Mouse (Mus musculus) kidney, adult 8-10 months (tissue): Measurements from ENCODE around the gene Cd37.
"Not testable (repeated sequence)": the region's sequence is repeated elsewhere in the genome, so short reads cannot be mapped to it uniquely, and the experiment has no call there.

Experiments used
- DNase-seq, 2 experiments: peaks; one replicate each; pipeline ENCODE4 v3.0.0; 2022

Cd37 gene

GRCm38 (mm10) chr7:45238723-45239496, at the start of gene Cd37:
Cd37 (minus strand) TSS chr7:45239115.
- DNase-seq: no peak

- DNase-seq: no peak
These were observed 47.6 kb upstream of the Cd37 start for GRCm38 (mm10) chr7:45286486-45286885.

- peak; percentile 63 to 83 for DNase-seq
These were observed 38.3 kb upstream of the Cd37 start, which contains the start of gene Slc6a21 for GRCm38 (mm10) chr7:45277136-45277760. Slc6a21 (plus strand) TSS chr7:45277513.

GRCm38 (mm10) chr7:45273672-45274071, 34.8 kb upstream of the Cd37 start:
- no peak for DNase-seq

- no peak for DNase-seq
These were observed 34.0 kb upstream of the Cd37 start for GRCm38 (mm10) chr7:45272786-45273412.

- no peak for DNase-seq
These were observed 26.6 kb upstream of the Cd37 start for GRCm38 (mm10) chr7:45265518-45265917.

GRCm38 (mm10) chr7:45264348-45264747, 25.4 kb upstream of the Cd37 start:
- peak; percentile 12 to 25 for DNase-seq

GRCm38 (mm10) chr7:45263006-45263607, 24.2 kb upstream of the Cd37 start:
- no peak for DNase-seq

- DNase-seq: no peak
These were observed 23.4 kb upstream of the Cd37 start for GRCm38 (mm10) chr7:45262266-45262665.

GRCm38 (mm10) chr7:45259281-45259680, 20.4 kb upstream of the Cd37 start:
- DNase-seq: no peak

- DNase-seq: no peak
These were observed 18.3 kb upstream of the Cd37 start for GRCm38 (mm10) chr7:45257063-45257840.

- DNase-seq: not testable (repeated sequence)
These were observed 16.9 kb upstream of the Cd37 start for GRCm38 (mm10) chr7:45255822-45256221.

- no peak for DNase-seq
These were observed 14.9 kb upstream of the Cd37 start for GRCm38 (mm10) chr7:45253806-45254205.

GRCm38 (mm10) chr7:45247666-45248065, 8.8 kb upstream of the Cd37 start:
- no peak for DNase-seq

GRCm38 (mm10) chr7:45241389-45241749, 2.5 kb upstream of the Cd37 start:
- DNase-seq: no peak

GRCm38 (mm10) chr7:45240633-45241388, 1.9 kb upstream of the Cd37 start, which contains the start of gene Slc6a16:
Slc6a16 (plus strand) TSS chr7:45241085.
- DNase-seq: peak in 1 of 2 experiments; percentile 45

- no peak for DNase-seq
These were observed 1.2 kb upstream of the Cd37 start for GRCm38 (mm10) chr7:45240109-45240508.

GRCm38 (mm10) chr7:45237747-45238699, 892 bp downstream of the Cd37 start:
- DNase-seq: no peak

GRCm38 (mm10) chr7:45235656-45236180, 3.2 kb downstream of the Cd37 start:
- no peak for DNase-seq

- peak in 1 of 2 experiments; percentile 17 for DNase-seq
These were observed 3.9 kb downstream of the Cd37 start for GRCm38 (mm10) chr7:45234922-45235571.
